ENCODE assay signal across 9 mouse cellular contexts in genomic region chr8:105607062-105607461, GRCm38 (mm10). TPM values are rescaled to one million over a fixed set of nuclear protein-coding genes. Genes with fewer than 3 reads are reported as not detected.
DNase-seq lines count a peak whose midpoint lies in the region; ATAC-seq and TF ChIP-seq lines count a peak whose summit lies in the region.
"Had no signal": no experiment of that assay in that cellular context is flagged by ENCODE, and none has a peak within 500 bp of the region (broad histone marks: within the 10 kb centered on the region; RNA-seq: fewer than 3 reads in every experiment).

No protein-coding gene starts in this region.

- H3K36me3 ChIP-seq in kidney, adult 2 months (ENCODE audit: control insufficient read depth, insufficient read depth, low read length), result no peaks in the 10 kb centered on the region
- peaks cover 46% of the 10 kb centered on the region for H3K36me3 ChIP-seq in G1E (replicated peaks)
- H3K36me3 ChIP-seq in forebrain, postnatal 0 days (ENCODE audit: insufficient read depth), result no peaks in the 10 kb centered on the region
- no peaks in the 10 kb centered on the region; the same call in 1 of the 2 replicates for H3K36me3 ChIP-seq in liver, postnatal 0 days (replicated peaks; ENCODE audit: insufficient read depth, low read length)

- peaks cover 9% of the 10 kb centered on the region for H3K4me1 ChIP-seq in kidney, adult 2 months (ENCODE audit: control insufficient read depth, insufficient read depth, low read length)
- H3K4me1 ChIP-seq in G1E (ENCODE audit: insufficient read depth, low read depth, low read length), result peaks cover 79% of the 10 kb centered on the region
- H3K4me1 ChIP-seq in forebrain, postnatal 0 days (ENCODE audit: insufficient read depth), result peaks cover 10% of the 10 kb centered on the region; the same call in 1 of the 2 replicates
- H3K4me1 ChIP-seq in liver, postnatal 0 days (ENCODE audit: insufficient read depth), result peaks cover 41% of the 10 kb centered on the region

- no peak for DNase-seq in kidney, adult 2 months
- no peak for DNase-seq in kidney, postnatal 36 days
- no peak for DNase-seq in G1E (ENCODE audit: low spot score)
- DNase-seq in forebrain, postnatal 0 days, result no peak
- DNase-seq in liver, postnatal 0 days, result no peak
- DNase-seq in right cerebral cortex, adult 18-20 months, result no peak
- DNase-seq in ovary, adult 18-20 months (ENCODE audit: low spot score), result no peak
- DNase-seq in left cerebral cortex, adult 9 months (ENCODE audit: low spot score in 2 of 2), result no peak

- H3K4me3 ChIP-seq in kidney, adult 2 months (ENCODE audit: insufficient read depth, low read depth, low read length), result peak overlapping the region; percentile 61
- H3K4me3 ChIP-seq in G1E (ENCODE audit: low read depth, low read length), result peak overlapping the region; percentile 97
- peak overlapping the region; percentile 77 for H3K4me3 ChIP-seq in forebrain, postnatal 0 days (ENCODE audit: low read depth, low read length)
- H3K4me3 ChIP-seq in liver, postnatal 0 days (ENCODE audit: low read depth, low read length), result peak overlapping the region; percentile 88

- WGBS in kidney, adult 2 months, result 9% methylated on average over 10 of the region's 10 CpGs
- 4% methylated on average over 10 of the region's 10 CpGs for WGBS in forebrain, postnatal 0 days
- WGBS in liver, postnatal 0 days (ENCODE audit: insufficient replicate concordance), result 7% methylated on average over 10 of the region's 10 CpGs

- H3K9me3 ChIP-seq in G1E (replicated peaks), result no peaks in the 10 kb centered on the region
- no peaks in the 10 kb centered on the region for H3K9me3 ChIP-seq in forebrain, postnatal 0 days (ENCODE audit: low read length)
- H3K9me3 ChIP-seq in liver, postnatal 0 days (ENCODE audit: low read length), result no peaks in the 10 kb centered on the region

- peak overlapping the region; percentile 84 for H3K9ac ChIP-seq in forebrain, postnatal 0 days
- H3K9ac ChIP-seq in liver, postnatal 0 days (replicated peaks), result peak overlapping the region; percentile 88

- peak overlapping the region; percentile 88 for H3K27ac ChIP-seq in kidney, adult 2 months (ENCODE audit: insufficient read depth, low read depth, low read length)
- peak overlapping the region; percentile 96 for H3K27ac ChIP-seq in forebrain, postnatal 0 days (ENCODE audit: low read depth, low read length)
- peak overlapping the region; percentile 75 for H3K27ac ChIP-seq in liver, postnatal 0 days (ENCODE audit: low read depth)

- no peaks in the 10 kb centered on the region for H3K27me3 ChIP-seq in kidney, adult 2 months (replicated peaks; ENCODE audit: control insufficient read depth, insufficient read depth, low read length)
- no peaks in the 10 kb centered on the region for H3K27me3 ChIP-seq in G1E (ENCODE audit: insufficient read depth, low read length)
- no peaks in the 10 kb centered on the region for H3K27me3 ChIP-seq in forebrain, postnatal 0 days (ENCODE audit: insufficient read depth, low read length)
- H3K27me3 ChIP-seq in liver, postnatal 0 days (ENCODE audit: insufficient read depth, low read length), result no peaks in the 10 kb centered on the region

- TF ChIP-seq CTCF in kidney, adult 2 months (conservative IDR thresholded peaks at IDR 0.05; ENCODE audit: insufficient read depth, insufficient read length, low read depth, low read length), result no peak
- no peak for TF ChIP-seq CTCF in G1E (IDR thresholded peaks at IDR 0.05; ENCODE audit: low read depth, low read length)
- no peak for TF ChIP-seq CTCF in forebrain, postnatal 0 days (IDR thresholded peaks at IDR 0.05; ENCODE audit: low read depth)
- no peak for TF ChIP-seq CTCF in liver, postnatal 0 days (IDR thresholded peaks at IDR 0.05; ENCODE audit: low read depth)

- no peak for TF ChIP-seq POLR2A in kidney, adult 2 months (IDR thresholded peaks at IDR 0.05; ENCODE audit: low read depth, low read length)

- no peak for TF ChIP-seq EP300 in liver, postnatal 0 days (IDR thresholded peaks at IDR 0.05; ENCODE audit: low read depth)

- no peak for ATAC-seq in G1E (ENCODE audit: extremely low read depth, insufficient number of reproducible peaks, low FRiP score, poor library complexity, severe bottlenecking)
- no peak for ATAC-seq in forebrain, postnatal 0 days
- ATAC-seq in liver, postnatal 0 days, result no peak

- H3K4me2 ChIP-seq in forebrain, postnatal 0 days (ENCODE audit: low read depth), result peak overlapping the region; percentile 67
- H3K4me2 ChIP-seq in liver, postnatal 0 days (ENCODE audit: low read depth, low read length), result peak overlapping the region; percentile 97

RNA-seq across cellular contexts. Expression of gene Ripor1, which starts 2.0 kb away (rescaled TPM):
- 50.6 and 54.8 TPM in 2 replicates for polyA plus RNA-seq in kidney, adult 2 months (2012; rRNA removed)
- total RNA-seq in G1E (2014; fragmentation: Nextera tagmentation) (179 and 221 TPM in 2 replicates), G1E (2017) (8.0 and 11.0 TPM in 2 replicates)
- 141 and 150 TPM in 2 replicates for polyA plus RNA-seq in G1E (2012)
- total RNA-seq in forebrain, postnatal 0 days (2014; rRNA removed), result 9.2 and 10.6 TPM in 2 replicates
- 37.2 and 37.4 TPM in 2 replicates for polyA plus RNA-seq in forebrain, postnatal 0 days (2015; fragmentation: Nextera tagmentation; extraction: Ambion mirVana)
- polyA plus RNA-seq in liver, postnatal 0 days (2015; fragmentation: Nextera tagmentation; extraction: Ambion mirVana), result 6.2 and 6.8 TPM in 2 replicates

RNA-seq across cellular contexts. Expression of gene Ctcf, which starts 29.3 kb away (rescaled TPM):
- 13.3 and 16.7 TPM in 2 replicates for polyA plus RNA-seq in kidney, adult 2 months (2012; rRNA removed)
- total RNA-seq in G1E (2014; fragmentation: Nextera tagmentation), result 97.8 and 133 TPM in 2 replicates
- total RNA-seq in G1E (2017), result 62.3 and 78.9 TPM in 2 replicates
- 155 and 190 TPM in 2 replicates for polyA plus RNA-seq in G1E (2012)
- total RNA-seq in forebrain, postnatal 0 days (2014; rRNA removed), result 39.5 and 52.5 TPM in 2 replicates
- polyA plus RNA-seq in forebrain, postnatal 0 days (2015; fragmentation: Nextera tagmentation; extraction: Ambion mirVana), result 67.9 and 86.0 TPM in 2 replicates
- 41.1 and 42.2 TPM in 2 replicates for polyA plus RNA-seq in liver, postnatal 0 days (2015; fragmentation: Nextera tagmentation; extraction: Ambion mirVana)

RNA-seq across cellular contexts. Expression of gene Agrp, which starts 30.1 kb away (rescaled TPM):
- polyA plus RNA-seq in kidney, adult 2 months (2012; rRNA removed), result 0.13 and 0.31 TPM in 2 replicates
- total RNA-seq in G1E (2014; fragmentation: Nextera tagmentation) (not detected in 2 replicates), G1E (2017) (not detected in 2 replicates)
- polyA plus RNA-seq in G1E (2012), result 0.10 TPM in 1 of 2 replicates, not detected in the other
- 1.5 TPM in 1 of 2 replicates, not detected in the other for total RNA-seq in forebrain, postnatal 0 days (2014; rRNA removed)
- polyA plus RNA-seq in forebrain, postnatal 0 days (2015; fragmentation: Nextera tagmentation; extraction: Ambion mirVana), result 0.62 and 0.90 TPM in 2 replicates
- 0.17 TPM in 1 of 2 replicates, not detected in the other for polyA plus RNA-seq in liver, postnatal 0 days (2015; fragmentation: Nextera tagmentation; extraction: Ambion mirVana)
- total RNA-seq: hematopoietic stem cell, adult 5-6 weeks had no signal

RNA-seq across cellular contexts. Expression of gene Atp6v0d1, which starts 41.2 kb away (rescaled TPM):
- polyA plus RNA-seq in kidney, adult 2 months (2012; rRNA removed), result 161 and 182 TPM in 2 replicates
- total RNA-seq in G1E (2014; fragmentation: Nextera tagmentation) (151 and 178 TPM in 2 replicates), G1E (2017) (110 and 118 TPM in 2 replicates)
- polyA plus RNA-seq in G1E (2012), result 30.0 and 37.0 TPM in 2 replicates
- total RNA-seq in forebrain, postnatal 0 days (2014; rRNA removed), result 179 TPM in 2 replicates
- 251 and 275 TPM in 2 replicates for polyA plus RNA-seq in forebrain, postnatal 0 days (2015; fragmentation: Nextera tagmentation; extraction: Ambion mirVana)
- 48.0 and 50.2 TPM in 2 replicates for polyA plus RNA-seq in liver, postnatal 0 days (2015; fragmentation: Nextera tagmentation; extraction: Ambion mirVana)
